Mouse (Mus musculus): ENCODE results near the gene Pcmt1.
A peak's percentile ranks its signal among the peaks of the same experiment; 100 is the strongest.

Pcmt1 gene

GRCm38 (mm10) chr10:7680731-7681301 is at the start of gene Pcmt1, which contains the start of gene Lats1:
Gene Pcmt1 (minus strand): TSS chr10:7681136.
Gene Lats1 (plus strand): TSS chr10:7681214.
- DNase-seq (ENCODE audit: low read depth, low spot score), result peak; percentile 63

GRCm38 (mm10) chr10:7727011-7727410 is 46.1 kb upstream of the Pcmt1 start:
- DNase-seq (ENCODE audit: low read depth, low spot score), result no peak

- no peak for DNase-seq (ENCODE audit: low read depth, low spot score)
Observed at GRCm38 (mm10) chr10:7726501-7726812, 45.5 kb upstream of the Pcmt1 start.

- peak; percentile 94 for DNase-seq (ENCODE audit: low read depth, low spot score)
Observed at GRCm38 (mm10) chr10:7725751-7726500, 45.0 kb upstream of the Pcmt1 start, which contains the start of gene Katna1. Gene Katna1 (plus strand): TSS chr10:7726000.

- DNase-seq (ENCODE audit: low read depth, low spot score), result no peak
Observed at GRCm38 (mm10) chr10:7715056-7715455, 34.1 kb upstream of the Pcmt1 start.

- DNase-seq (ENCODE audit: low read depth, low spot score), result no peak
Observed at GRCm38 (mm10) chr10:7712506-7712905, 31.6 kb upstream of the Pcmt1 start.

- no peak for DNase-seq (ENCODE audit: low read depth, low spot score)
Observed at GRCm38 (mm10) chr10:7710121-7710520, 29.2 kb upstream of the Pcmt1 start.

GRCm38 (mm10) chr10:7702586-7702985 is 21.6 kb upstream of the Pcmt1 start:
- DNase-seq (ENCODE audit: low read depth, low spot score), result no peak

- DNase-seq (ENCODE audit: low read depth, low spot score), result no peak
Observed at GRCm38 (mm10) chr10:7700120-7700519, 19.2 kb upstream of the Pcmt1 start.

GRCm38 (mm10) chr10:7695286-7695685 is 14.3 kb upstream of the Pcmt1 start:
- DNase-seq (ENCODE audit: low read depth, low spot score), result no peak

- DNase-seq (ENCODE audit: low read depth, low spot score), result no peak
Observed at GRCm38 (mm10) chr10:7686902-7687301, 6.0 kb upstream of the Pcmt1 start.

- DNase-seq (ENCODE audit: low read depth, low spot score), result no peak
Observed at GRCm38 (mm10) chr10:7682249-7682648, 1.3 kb upstream of the Pcmt1 start.

GRCm38 (mm10) chr10:7681343-7682025 is 548 bp upstream of the Pcmt1 start:
- no peak for DNase-seq (ENCODE audit: low read depth, low spot score)

- no peak for DNase-seq (ENCODE audit: low read depth, low spot score)
Observed at GRCm38 (mm10) chr10:7673673-7674072, 7.3 kb downstream of the Pcmt1 start.

GRCm38 (mm10) chr10:7667342-7667802 is 13.6 kb downstream of the Pcmt1 start, which contains the start of gene Nup43:
Gene Nup43 (plus strand): TSS chr10:7667503.
- peak; percentile 86 for DNase-seq (ENCODE audit: low read depth, low spot score)

GRCm38 (mm10) chr10:7664889-7665288 is 16.0 kb downstream of the Pcmt1 start:
- no peak for DNase-seq (ENCODE audit: low read depth, low spot score)

GRCm38 (mm10) chr10:7664027-7664526 is 16.9 kb downstream of the Pcmt1 start:
- DNase-seq (ENCODE audit: low read depth, low spot score), result no peak

GRCm38 (mm10) chr10:7663159-7664026 is 17.5 kb downstream of the Pcmt1 start:
- peak; percentile 74 for DNase-seq (ENCODE audit: low read depth, low spot score)

GRCm38 (mm10) chr10:7662471-7663141 is 18.3 kb downstream of the Pcmt1 start:
- no peak for DNase-seq (ENCODE audit: low read depth, low spot score)

- no peak for DNase-seq (ENCODE audit: low read depth, low spot score)
Observed at GRCm38 (mm10) chr10:7651057-7651456, 29.9 kb downstream of the Pcmt1 start.

- no peak for DNase-seq (ENCODE audit: low read depth, low spot score)
Observed at GRCm38 (mm10) chr10:7649059-7649458, 31.9 kb downstream of the Pcmt1 start.

All from retina, adult 2 months (tissue).